Mouse (Mus musculus) heart, adult 11 months (tissue): ENCODE data around the gene Smarcc1.

Experiments
- DNase-seq: peaks from one replicate; pipeline ENCODE4 v3.0.0; 2022

Smarcc1 gene

DNA sequence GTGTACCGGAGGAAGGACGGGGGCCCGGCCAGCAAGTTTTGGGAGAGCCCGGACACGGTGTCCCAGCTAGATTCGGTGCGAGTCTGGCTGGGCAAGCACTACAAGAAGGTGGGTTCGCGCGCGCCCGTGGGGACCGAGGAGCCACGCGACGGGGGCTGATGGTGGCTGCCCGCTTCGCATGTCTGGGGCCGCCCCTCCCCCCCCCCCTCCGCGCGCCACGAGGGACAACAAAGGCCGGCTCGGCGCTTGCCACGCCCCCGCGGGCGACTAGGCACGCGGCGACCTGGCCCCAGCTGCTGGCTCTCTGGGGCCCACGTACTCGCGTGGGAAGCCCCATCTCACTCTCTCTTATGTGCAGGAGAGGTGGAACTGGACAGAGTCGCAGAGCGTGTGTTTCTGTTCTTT is 14.7 kb downstream of the Smarcc1 start:
- DNase-seq = no peak

- DNase-seq = no peak
These were observed 15.4 kb downstream of the Smarcc1 start for GRCm38 (mm10) chr9:110132921-110133320.

DNA sequence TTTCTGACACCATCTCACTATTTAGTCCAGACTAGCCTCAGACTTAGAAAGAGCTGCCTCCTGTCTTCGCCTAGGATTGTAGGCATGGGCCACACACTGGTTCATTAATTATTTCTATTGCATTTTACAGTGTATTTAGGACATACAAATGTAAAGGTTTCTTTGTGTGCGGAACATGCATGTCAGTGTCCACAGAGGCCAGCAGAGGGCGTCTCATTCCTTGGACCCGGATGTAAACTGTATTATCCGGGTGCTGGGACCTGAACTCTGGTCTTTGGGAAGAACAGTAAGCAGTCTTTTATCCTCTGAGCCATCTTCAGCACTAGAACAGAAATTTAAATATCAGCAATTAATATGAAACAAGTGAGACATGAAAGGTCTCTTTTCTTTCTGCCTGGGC is 16.7 kb downstream of the Smarcc1 start:
- no peak for DNase-seq

- no peak for DNase-seq
These were observed 21.6 kb downstream of the Smarcc1 start for GRCm38 (mm10) chr9:110139119-110139518.

GRCm38 (mm10) chr9:110142097-110142496 is 24.6 kb downstream of the Smarcc1 start:
- DNase-seq = no peak

DNA sequence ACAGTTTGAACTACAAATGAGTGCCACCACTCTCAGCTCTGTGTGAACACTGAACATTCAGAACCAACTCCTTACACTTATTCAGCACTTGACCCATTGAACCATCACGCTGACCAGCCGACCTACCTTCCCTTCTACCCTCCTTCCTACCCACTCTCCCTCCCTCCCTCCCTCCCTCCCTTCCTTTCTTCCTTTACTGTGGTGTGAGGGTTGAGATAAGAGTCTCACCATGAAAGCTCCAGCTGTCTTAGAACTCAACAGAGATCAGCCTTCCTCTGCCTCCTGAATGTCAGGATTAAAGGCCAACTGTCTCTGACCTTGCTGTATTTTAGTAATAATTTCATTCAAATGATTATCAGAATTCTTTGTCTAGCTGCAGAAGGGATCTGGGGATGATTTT is 31.1 kb downstream of the Smarcc1 start:
- DNase-seq = peak; percentile 16

GRCm38 (mm10) chr9:110159036-110159435 is 41.5 kb downstream of the Smarcc1 start:
- peak; percentile 81 for DNase-seq

DNA sequence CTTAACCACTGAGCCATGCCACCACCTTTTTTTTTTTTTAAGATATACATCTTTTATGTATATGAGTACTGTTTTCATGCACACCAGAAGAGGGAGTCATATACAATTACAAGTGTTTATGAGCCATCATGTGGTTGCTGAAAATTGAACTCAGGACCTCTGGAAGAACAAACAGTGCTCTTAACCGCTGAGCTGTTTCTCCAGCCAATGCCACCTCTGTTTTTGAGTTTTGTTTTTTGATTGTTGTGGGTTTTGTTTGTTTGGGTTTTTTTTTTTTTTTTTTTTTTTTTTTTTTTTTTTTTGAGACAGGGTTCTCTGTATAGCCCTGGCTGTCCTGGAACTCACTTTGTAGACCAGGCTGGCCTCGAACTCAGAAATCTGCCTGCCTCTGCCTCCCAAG is 43.0 kb downstream of the Smarcc1 start:
- DNase-seq = peak; percentile 13

- no peak for DNase-seq
These were observed 44.9 kb downstream of the Smarcc1 start for GRCm38 (mm10) chr9:110162441-110162840.

DNA sequence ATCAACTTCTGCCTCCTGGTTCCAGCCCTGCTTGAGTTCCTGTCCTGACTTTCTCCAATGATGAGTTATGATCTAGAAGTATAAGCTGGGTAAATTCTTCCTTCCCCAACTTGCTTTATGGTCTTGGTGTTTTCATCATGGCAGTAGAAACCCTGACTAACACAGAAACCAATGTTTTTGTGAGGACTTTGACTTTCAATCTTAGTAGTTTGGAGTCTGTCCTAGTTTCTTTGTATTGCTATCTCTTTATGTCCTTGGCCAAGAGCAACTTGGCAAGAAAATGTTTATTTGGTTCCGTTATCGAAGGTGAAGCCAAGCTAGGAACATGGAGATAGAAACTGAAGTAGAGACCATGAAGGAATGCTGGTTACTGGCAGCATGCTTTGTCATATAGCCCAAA is 45.6 kb downstream of the Smarcc1 start:
- no peak for DNase-seq

DNA sequence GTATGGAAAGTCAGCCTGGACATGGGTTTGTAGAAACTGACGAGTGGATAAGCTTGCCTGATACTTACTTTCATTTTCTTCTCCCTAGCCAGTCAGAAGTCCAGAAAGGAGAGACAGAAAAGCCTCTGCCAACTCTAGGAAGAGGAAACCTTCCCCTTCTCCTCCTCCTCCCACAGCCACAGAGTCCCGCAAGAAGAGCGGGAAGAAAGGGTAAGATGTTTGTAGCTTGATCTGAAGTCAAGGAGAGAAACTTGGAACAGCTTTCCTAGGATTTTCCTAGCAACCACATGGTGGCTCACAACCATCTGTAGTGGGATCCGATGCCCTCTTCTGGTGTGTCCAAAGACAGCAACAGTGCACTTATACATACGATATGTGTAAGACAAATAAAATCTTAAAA is 53.4 kb downstream of the Smarcc1 start:
- peak; percentile 86 for DNase-seq

DNA sequence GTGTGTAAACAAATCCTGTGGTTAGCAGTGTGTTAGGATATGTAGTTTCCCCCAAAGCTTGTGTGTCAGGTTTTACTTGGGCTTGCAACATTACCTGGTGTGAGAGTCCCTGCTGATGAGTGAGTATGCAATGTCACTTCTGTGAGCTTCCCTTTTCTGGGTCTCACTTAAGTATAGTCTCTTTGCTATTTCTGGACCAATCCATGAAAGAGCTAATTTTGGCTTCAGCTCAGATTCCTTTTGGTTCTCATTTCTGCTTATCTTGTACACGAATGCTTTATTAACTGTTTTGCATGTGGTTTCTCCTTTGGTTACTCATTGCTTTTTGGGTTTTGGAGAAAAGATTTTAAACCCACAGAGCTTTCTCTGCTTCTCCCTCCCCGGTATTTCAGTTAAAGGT is 82.4 kb downstream of the Smarcc1 start:
- DNase-seq = no peak

GRCm38 (mm10) chr9:110205526-110206404 is 88.3 kb downstream of the Smarcc1 start:
- DNase-seq = peak; percentile 75

- DNase-seq = no peak
These were observed 88.9 kb downstream of the Smarcc1 start for GRCm38 (mm10) chr9:110206437-110206836.

DNA sequence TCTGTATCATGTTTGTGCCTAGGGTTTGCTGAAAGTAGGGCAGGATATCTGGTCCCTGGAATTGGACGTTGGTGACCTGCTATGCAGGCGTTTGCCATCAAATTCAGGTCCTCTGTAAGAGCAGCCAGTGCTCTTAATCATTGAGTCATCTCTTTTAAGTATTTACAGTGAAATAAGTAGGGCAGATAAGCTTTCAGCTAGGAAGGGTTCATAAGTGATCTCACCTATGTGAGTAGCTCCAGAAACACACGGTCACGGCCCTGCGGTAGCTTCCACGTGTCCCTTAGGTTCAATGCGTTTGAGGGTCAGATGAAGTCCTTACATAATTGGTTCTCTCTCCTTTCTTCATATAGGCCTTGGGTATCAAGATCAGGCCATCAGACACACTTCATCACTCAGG is 90.8 kb downstream of the Smarcc1 start:
- DNase-seq = no peak

DNA sequence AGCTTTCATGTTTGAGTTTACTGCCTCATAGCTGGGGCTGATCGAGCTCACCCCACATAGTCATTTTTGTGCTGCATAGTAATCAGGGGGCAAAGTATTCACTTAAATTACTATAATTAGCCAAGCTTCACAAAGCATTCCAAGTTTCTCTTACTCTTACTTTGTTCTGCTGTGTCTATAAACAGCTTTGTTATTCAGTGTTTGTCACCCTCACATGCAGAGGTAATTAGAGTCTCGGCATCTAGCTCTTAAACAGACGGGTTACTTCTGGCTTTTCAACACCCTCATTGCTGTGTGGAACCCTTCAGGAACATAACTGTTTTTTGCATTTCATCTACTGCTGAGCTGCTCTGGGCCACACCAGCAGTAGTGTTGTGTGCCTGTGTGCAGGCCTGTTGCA is 91.5 kb downstream of the Smarcc1 start:
- DNase-seq = no peak

- no peak for DNase-seq
These were observed 106.8 kb downstream of the Smarcc1 start for GRCm38 (mm10) chr9:110224273-110224672.

DNA sequence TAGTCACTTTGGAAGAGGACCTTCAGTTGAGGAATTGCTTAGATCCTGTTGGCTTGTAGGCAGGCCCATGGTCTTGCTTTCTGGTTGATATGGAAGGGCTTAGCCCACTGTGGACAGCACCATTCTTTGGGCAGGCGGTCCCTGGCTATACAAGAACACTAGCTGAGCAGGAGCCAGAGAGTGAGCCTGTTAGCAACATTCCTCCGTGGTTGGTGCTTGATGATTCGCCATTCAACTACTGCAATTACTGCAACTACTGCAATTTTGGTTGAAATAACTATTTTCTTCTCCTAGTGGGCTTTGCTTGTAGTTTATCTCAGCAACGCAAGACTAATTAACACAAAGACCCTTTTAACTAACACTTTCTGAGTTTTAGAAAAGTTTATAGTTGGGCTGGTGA is 108.7 kb downstream of the Smarcc1 start:
- no peak for DNase-seq

DNA sequence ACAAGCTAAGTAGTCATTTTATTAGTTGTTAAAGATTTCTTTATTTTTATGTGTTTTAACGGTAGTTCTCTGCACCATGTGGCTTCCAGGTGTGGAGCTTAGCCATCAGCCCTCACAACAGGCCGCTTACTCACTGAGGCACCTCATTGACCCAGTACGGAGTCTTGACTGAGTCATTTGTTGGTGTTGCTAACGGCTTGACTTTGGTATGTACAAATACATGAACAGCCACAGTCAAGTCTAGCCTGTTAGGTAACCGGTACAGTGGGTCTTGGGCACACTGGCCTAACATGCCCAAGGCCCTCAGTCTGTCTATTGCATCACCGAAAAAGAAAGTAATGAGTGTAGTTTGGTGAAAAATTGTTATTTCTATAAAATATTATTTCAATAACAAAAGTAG is 111.2 kb downstream of the Smarcc1 start:
- peak; percentile 66 for DNase-seq

- no peak for DNase-seq
These were observed 111.6 kb downstream of the Smarcc1 start for GRCm38 (mm10) chr9:110229112-110229511.

DNA sequence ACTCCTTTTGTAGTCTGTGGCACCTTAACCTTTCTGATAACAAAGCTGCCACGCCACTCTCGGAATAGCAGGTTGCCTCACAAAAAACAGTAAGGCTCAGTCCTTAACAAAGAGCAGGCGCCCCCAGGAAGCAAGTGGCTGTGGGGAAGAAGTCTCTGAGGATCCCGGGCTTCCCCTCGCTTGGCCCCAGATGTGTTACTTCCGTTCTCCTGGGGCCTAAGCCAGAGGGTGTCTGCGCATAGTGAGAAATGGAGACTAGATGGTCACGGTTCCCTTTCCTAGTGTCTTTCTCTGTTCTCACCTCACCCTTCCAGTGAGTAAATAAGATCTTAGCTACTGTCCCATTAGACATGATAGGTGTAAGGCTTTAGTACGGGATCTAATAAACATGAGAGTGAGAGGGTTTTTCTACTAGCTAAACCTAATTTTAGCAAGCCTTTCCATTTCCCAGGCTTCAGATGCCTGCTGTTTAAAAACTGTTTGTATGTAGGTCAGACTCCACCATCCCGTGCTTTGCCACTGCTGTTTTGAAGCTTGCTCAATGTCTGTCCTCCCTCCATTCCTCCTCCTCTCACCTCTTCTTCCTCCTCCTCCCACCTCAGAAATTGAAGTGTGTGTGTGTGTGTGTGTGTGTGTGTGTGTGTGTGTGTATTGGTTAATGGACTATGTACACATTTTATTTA is 112.2 kb downstream of the Smarcc1 start:
- DNase-seq = no peak

DNA sequence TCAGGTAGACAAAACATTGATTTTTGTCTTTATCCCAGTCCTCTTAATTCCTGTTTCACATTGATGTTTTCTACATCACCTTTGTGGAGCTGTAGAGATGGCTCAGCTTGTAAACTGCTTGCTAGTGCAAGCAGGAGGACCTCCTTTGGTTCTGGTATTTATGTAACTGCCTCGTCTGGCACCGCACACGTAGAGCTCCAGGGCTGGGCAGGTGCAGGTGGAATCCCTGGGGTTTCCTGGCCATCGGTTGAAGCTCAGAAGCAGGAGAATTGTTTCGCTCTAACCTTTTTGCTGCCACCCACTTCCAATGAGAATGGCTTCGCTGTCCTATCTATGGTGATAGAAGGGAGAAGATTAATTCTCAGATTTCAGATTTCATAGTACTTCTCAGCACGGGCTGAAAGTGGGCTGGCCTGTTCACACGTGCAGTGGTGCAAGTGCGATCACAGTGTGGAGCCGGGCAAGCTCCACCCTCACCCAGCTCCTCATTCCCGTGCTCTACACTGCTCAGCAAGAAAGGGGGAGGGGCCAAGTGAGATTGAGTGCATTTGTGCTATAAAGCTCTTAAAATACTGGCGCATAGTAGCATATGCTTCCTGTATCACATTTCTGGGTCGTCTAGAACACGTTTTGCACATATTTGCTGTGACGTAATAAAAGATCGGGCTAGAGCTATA is 113.0 kb downstream of the Smarcc1 start:
- DNase-seq = peak; percentile 52

- no peak for DNase-seq
These were observed 117.5 kb downstream of the Smarcc1 start for GRCm38 (mm10) chr9:110234962-110235361.
